8 mouse cellular contexts compared by ENCODE assay signal in the genomic region with DNA sequence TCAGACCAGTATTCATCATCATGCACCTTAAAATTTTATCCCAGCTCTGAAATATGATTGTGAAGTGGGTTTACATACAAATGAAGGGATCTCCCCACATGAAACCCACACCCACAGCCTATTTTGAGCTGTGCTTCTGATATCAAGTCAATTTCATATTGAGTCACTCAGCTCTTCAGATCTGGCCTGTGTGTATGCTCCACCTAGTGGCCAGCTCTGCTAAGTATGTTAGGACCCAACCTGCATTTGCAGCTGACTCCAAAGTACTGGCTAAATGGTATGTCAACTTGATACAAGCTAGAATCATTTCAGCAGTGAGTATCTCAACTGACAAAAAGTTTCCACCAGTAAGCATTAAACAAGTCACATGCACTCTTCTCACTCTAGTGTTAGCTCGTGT.
DNase-seq lines count a peak whose midpoint lies in the region; ATAC-seq lines count a peak whose summit lies in the region.

No protein-coding gene starts in this region.

- DNase-seq in frontal cortex, postnatal 25 days (ENCODE audit: low spot score in 2 of 2) = no peak
- peak; percentile 52 for DNase-seq in 416B (ENCODE audit: low read depth)
- DNase-seq in cerebellum, adult 18-20 months = peak; percentile 56 to 68
- peak; percentile 36 for DNase-seq in forelimb bud, embryonic 11.5 days (ENCODE audit: low read depth, low spot score)
- DNase-seq in lung, postnatal 36 days = peak; percentile 28
- no peak for DNase-seq in spleen, adult 12 weeks (ENCODE audit: low spot score)
- no peak for DNase-seq in urinary bladder, adult 2 months (ENCODE audit: low spot score)

- ATAC-seq in frontal cortex, adult (ENCODE audit: low TSS enrichment) = peak; percentile 84

Comparison
In these comparisons a context has a peak if more than half of its experiments do, and no peak if none do; other contexts are left out.
1. DNase-seq: peak in 416B (single experiment), cerebellum, adult 18-20 months (2 of 2), forelimb bud, embryonic 11.5 days (single experiment) and lung, postnatal 36 days (single experiment); none in frontal cortex, postnatal 25 days (0 of 2), spleen, adult 12 weeks (single experiment) and urinary bladder, adult 2 months (single experiment).